Mouse (Mus musculus) ES-Bruce4 (cell line): ENCODE data around the gene Ppp4r3b.

Source experiments
- CTCF ChIP-seq: IDR thresholded peaks from one replicate; pipeline ENCODE4 v1.8.1; 2011; ENCODE audit warnings: low read depth, low read length
- POLR2A ChIP-seq: IDR thresholded peaks from one replicate; pipeline ENCODE4 v1.8.1; 2011; ENCODE audit warnings: low read length; ENCODE audit not compliant: insufficient read depth

- no peak for TF ChIP-seq POLR2A
- no peak for TF ChIP-seq CTCF
Measured at GRCm38 (mm10) chr11:29129862-29130384, 42.8 kb upstream of the Ppp4r3b start.
